Mouse (Mus musculus) T-helper 2 cell (primary cell): Measurements from ENCODE around the gene Pdp2.

Experiments
- in situ Hi-C: fragments of 300-600 bp; cut with MboI, MseI; formaldehyde crosslinking; loops from one replicate; pipeline ENCODE4 v1.15.1; 2025; ENCODE audit warnings: high pct_unique_total_duplicates

The Pdp2 gene

DNA sequence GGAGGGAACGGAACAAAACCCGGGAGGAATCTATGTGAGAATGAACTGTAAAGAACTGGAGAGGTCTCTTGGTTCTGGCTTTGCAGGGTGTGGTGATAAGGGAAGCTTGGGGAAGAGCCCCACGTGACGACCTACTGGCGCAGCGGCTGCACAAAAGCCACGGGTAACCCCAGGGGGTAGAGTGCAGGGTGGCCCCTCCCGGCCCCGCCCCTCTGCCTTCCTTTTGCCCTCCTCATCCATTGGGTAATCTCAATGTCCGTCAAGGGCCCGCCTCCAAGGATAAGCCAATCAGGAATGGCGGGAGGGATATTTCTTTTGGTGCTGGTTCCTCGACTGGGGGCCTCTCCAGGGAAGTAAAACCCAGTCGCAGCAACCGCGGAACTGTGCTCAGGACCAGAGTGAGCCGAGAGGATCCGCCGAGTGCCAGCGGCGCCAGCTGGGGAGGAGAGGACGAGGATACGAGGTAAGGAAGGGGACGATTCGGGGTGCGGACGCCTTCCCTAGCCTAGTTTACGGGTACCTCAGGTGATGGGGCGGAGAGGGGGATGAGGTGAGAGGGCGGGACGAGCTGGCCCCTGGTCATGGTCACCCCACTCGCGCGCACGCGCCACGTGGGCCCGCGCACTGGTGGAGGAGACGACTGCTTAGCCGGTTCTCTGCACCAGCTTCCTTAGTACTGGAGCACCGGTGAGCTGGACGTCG, at the start of gene Pdp2:
Pdp2 (plus strand) TSS at position 319 of the 702 bp plus-strand sequence.
- in situ Hi-C loops: loop anchor here (25.0 kb wide), 1 partner anchor 1221 kb away; no protein-coding TSS in a partner anchor

DNA sequence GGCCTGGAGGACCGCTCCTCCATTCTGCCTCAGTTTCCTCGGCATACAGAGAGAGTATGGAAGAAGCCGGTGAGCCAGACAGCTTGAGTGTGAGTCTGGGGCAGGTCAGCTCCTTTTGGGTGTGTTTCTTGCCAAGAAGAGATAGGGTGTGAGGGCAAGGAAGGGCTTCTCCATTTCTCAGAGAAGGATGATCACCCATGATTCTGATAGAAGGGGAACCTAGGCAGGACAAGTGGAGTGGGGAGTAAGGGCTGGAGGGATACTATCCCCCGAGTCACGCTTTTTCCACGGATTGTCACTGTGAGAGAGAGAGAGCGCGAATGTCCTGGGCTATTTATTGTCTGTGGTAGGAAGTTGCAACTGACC, 49.8 kb upstream of the Pdp2 start:
- in situ Hi-C loops: no loop called here

DNA sequence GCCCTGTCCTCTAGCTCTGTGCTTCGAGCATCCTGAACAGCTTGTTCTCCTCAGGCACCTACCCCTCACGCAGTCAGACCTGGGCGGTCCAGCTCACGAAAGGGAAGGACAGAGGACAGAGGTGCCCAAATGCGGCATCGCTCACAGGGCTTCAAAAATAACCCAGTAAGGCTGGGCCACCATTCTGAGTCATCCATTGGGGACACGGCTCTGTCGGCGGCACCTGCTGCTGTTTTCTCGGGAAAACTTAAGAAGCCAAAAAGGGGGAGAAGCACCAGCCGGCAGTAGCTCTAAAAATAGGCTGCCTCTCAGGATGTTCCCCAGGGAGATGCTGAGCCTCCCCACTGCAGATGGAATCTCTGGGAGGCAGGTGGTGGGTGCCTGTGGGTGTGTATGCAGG, 49.1 kb upstream of the Pdp2 start:
- in situ Hi-C loops: no loop called here

DNA sequence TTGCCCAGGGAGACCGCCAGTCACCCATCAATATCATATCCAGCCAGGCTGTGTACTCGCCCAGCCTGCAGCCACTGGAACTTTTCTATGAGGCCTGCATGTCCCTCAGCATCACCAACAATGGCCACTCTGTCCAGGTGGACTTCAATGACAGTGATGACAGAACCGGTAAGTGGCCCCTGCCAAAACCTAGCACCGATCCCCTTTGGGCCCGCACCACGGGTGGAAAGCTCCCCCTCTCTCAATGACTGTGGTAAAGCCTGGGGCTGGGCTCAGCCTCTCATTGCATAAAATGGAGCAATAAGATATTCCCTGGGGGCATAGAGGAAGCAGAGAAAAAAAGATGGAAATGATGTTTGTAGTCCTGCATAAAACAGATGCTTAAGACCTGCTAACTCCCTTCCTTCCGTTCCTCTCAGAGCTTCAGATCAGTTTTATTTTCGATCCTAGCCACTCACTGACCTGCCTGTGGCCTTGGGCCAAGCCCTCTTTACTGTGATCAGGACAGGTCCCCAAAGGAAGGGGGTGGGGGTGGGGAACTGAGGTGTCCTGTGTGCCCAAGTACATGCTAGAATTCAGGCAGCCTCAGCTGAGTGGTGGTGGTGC, 47.7 kb upstream of the Pdp2 start:
- in situ Hi-C loops: no loop called here

DNA sequence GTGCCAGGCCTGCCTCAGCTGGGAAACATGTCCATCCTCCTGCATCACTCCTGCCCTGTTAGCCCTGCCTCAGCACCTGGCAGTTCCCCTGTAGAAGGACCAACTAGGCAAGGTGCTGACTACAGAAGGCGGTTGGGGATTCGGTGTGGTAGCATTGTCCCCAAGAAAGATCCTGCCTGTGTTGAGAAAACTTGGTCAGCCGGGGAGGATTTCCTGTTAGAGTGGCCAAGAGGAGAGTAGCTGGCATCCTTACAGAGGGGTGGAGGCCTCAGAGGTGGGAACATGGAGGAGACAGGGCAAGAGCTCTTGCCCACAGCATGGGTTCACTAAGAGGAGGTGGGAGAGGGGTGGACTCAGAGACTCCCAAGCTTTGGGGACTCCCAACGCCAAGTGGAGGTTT, 36.1 kb upstream of the Pdp2 start:
- in situ Hi-C loops: no loop called here

DNA sequence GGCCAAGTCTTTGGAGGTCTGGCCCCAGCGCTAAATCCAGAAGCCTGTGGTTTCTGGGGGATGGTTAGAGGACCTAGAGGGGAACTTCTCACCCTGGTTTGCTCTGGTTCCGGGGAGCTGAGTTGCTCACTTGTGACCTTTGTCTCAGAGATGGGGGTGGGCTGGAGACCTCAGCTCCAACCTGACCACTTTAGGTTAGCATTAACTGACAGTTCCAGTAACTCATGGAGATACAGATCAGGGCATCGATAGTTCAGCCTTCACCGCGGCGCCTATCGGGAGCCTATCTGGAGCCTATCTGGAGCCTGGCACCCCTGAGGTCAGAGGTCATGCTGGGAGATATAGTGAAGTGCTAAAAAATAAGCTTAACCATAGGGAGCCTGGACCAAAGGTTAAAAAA, 34.0 kb upstream of the Pdp2 start:
- in situ Hi-C loops: no loop called here

DNA sequence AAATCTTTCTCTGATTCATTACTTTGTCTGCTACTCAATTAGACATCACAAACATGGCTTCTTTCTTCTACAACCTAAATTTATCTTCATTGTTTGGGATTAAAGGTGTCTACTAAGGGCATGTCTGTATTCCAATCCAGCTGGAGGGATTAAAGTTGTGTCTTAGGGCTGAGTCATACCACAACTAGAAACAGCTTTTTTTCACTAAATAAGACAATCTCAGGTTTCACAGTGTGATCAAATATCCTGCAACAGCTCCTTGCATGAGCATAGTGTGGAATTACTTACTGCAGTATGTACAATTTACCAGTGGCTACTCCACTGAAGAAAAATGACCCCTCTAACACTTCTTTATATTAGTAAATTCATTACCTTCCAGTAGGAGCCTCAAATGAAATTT, 30.5 kb upstream of the Pdp2 start:
- in situ Hi-C loops: loop anchor here (10.0 kb wide), 1 partner anchor 216 kb away; no protein-coding TSS in a partner anchor

DNA sequence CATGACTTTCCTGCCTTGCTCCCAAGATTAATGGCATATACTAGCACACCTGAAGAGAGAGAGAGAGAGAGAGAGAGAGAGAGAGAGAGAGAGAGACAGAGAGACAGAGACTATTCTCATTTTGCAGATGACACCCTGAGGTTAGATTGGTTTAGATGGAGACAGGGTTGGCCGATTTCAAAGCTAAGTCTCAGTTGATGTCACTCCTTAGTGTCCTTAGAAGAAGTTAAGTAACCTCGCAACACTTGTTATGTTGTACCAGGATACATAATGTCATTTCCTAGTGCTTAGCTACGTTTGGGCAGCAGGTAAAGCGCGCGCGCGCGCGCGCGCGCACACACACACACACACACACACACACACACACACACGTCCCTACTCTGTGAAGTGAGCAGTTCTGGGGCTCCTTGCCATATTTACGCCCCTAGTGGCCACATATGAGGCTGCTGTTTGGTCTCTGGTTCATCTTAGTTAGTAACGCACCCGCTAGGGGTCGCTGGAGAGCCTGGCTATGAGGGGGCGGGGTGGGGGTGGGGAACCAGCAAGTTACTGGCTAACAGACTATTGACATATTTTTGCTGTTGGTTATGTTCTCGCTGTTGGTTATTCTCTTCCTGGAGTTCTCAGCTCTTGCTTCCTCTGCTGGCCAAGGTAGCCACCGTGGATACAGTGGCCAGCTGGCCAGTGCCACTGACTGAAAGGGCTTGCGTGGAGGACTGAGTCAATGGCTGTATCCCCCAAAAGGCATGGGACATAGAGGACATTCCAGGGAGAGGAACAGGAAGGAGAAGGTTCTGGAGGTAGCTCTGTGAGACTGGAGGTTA, 26.4 kb upstream of the Pdp2 start:
- in situ Hi-C loops: loop anchor here (10.0 kb wide), 1 partner anchor 220 kb away; no protein-coding TSS in a partner anchor

DNA sequence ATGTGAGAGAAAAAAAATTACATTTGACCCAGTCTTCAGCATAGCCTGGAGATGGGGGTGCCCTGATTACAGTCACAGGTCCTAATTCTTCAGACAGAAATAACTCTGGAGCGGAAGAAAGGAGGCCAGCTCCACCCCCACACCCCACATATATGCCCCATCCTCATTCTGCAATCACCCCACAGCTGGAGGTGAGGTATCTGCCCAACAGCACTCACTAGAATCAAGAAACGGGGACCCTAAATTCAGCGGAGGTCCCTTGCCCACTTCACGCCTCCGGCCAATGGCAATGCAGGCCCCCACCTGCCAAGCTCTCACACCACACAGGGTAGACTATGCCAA, 25.8 kb upstream of the Pdp2 start:
- in situ Hi-C loops: loop anchor here (10.0 kb wide), 1 partner anchor 221 kb away; no protein-coding TSS in a partner anchor

DNA sequence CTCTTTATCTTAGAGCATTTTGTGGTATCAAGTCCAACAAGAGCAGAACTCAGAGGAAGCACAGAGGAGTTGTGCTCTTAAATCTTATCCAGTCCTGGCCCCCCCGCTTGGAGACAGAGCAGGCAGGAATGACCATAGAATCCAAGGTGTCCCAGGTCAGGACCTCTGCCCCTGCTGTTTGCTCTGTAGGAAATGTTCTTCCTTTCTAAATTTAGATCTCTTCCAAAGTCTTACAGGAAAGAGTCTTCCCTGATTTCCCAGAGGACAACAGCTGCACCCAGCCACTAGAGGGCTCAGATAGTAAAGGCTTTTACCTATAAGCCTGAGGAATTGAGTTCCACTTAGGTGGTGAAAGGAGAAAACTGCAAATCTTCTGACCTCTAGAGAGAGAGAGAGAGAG, 21.7 kb upstream of the Pdp2 start:
- in situ Hi-C loops: loop anchor here (10.0 kb wide), 1 partner anchor 225 kb away; no protein-coding TSS in a partner anchor

DNA sequence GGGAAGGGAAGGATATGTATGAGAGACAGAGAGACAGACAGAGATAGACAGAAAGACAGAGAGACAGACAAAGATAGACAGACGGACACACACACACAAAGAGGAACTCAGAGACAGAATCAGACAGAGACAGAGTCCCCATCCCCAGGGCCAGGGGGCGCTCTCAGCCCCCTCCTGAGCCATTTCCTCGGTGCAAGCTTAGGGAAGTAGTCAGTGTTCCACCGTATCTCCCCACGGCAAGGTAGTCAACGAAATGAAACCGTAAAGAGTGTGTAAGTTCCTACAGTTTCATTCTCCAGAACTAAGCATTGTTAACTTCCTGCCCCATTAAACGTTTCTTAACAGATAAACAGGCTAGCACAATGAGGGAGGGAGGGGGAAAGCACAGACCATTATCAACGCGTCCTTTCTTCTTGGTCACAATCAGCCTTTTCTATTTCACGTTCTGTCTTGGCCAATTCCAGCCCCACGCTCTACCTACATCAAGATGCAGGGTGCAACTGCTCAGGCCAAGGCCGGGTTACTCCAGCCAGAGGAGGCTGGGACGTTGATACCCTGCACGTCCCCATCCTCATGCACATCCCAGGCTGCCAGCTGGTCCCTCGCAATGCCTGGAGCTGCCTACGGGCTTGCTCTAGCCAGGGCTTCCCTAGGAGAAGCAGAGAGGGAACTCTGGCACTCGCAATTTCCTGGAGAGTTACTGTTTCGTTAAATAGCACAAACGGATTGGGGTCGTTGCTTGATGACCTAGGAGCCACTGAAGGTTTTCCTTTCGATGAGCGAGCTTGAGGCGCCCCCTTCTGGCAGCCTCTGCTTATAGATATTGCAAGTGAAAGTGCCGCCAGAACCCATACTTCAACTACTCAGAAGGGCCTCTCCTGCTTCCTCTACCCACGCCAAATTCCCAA, 20.6 kb upstream of the Pdp2 start:
- in situ Hi-C loops: no loop called here

DNA sequence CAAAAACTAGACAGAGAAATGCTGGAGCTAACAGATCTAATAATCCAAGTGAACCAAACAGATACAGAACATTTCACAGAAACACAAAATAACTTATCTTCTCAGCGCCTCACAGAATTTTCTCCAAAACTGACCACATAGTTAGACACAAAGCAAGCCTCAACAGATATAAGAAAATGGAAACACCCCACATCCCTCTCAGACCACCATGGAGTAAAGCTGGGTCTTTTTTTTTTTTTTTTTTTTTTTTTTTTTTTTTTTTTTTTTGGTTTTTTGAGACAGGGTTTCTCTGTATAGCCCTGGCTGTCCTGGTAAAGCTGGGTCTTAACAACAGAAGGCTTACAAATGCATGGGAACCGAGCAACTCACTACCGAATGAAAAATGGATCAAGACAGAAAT, 14.4 kb upstream of the Pdp2 start:
- in situ Hi-C loops: loop anchor here (25.0 kb wide), 1 partner anchor 1235 kb away; no protein-coding TSS in a partner anchor

DNA sequence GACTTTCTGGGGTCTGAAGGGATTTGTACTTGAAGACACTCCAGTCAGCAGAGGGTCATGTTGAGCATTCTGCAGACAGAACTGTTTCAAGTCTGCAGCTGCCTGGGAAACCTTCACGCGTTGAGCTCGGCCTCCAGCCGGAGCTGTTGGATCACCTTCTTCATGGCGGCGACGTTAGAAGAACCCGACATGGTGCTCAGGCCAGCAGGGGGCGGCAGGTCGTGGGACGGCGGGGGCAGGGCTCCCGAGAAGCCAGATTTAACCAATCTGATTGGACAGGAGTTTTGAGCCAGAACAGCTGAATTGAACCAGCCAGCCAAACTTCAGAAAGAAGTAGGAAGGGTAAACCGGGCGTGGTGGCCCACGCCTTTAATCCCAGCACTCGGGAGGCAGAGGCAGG, 13.6 kb upstream of the Pdp2 start:
- in situ Hi-C loops: loop anchor here (25.0 kb wide), 1 partner anchor 1235 kb away; no protein-coding TSS in a partner anchor

DNA sequence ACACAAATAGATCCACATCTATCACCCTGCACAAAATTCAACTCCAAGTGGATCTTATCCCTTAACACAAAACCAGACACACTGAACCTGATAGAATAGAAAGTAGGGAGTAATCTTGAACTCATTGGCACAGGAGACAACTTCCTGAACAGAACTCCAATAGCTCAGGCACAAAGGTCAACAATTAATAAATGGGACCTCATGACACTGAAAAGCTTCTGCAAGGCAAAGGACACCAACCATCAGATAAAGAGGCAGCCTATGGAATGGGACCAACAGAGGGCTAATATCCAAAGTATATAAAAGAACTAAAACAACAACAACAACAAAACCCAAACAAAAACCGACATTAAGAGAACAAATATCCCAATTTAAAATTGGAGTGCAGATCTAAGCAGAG, 6.7 kb upstream of the Pdp2 start:
- in situ Hi-C loops: loop anchor here (5.0 to 25.0 kb wide), 2 partner anchors 337 to 1228 kb away; partner anchors contain the start of gene Tk2

DNA sequence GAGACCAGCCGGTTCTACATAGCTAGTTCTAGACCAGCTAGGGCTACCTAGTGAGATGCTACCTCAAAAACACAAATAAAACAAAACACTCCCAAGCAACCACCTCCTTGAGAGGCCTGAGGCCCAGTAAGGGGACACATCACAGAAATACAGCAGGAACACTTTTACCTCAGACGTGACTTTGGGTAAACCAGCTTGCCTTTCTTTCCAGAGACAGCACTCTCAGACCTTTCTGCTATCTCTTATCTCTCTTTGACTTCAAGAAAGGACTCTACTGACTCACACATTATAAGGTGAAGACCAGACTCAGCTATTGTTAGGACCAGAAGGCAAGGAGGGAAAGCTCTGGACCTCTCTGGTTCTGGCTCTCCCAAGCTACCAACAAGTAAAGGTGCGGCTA, 967 bp upstream of the Pdp2 start:
- in situ Hi-C loops: loop anchor here (25.0 kb wide), 1 partner anchor 1222 kb away; no protein-coding TSS in a partner anchor

DNA sequence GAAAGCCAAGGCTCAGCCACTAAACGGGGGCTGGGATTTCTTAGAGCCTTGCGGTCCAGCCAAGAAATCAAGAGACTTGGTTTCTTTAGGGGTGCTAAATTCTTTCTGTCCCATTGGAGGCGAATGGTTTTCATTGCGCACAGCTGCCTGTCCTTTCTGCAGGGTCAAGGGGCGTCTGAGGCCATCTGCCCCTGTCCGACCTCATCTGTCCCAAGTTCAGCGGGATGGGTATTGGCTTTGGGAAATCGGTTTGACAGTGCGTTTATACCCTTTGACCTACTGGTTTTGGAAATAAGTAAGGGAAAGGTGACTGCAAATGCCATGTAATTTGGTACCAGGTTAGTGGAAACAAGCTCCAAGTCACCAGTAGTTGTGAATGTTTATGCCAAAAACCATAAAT, 605 bp downstream of the Pdp2 start:
- in situ Hi-C loops: loop anchor here (25.0 kb wide), 1 partner anchor 1220 kb away; no protein-coding TSS in a partner anchor

DNA sequence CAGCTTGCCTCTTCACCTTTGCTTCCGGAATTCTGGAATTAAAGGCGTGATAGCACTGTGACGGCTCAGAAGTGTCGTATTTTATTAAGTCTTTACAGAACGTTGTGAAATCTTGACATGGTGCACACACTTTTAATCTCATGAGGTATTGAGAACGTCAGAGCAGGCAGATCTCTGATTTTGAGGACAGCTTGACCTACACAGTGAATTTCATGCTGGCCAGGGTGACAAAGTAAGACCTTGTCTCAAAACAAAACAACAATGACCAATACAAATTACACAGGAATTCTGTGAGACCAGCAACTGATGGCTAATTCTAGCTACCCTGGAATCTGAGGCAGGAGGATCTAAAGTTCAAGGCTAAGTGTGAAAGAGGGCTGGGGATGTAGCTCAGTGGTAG, 1.3 kb downstream of the Pdp2 start:
- in situ Hi-C loops: loop anchor here (25.0 kb wide), 1 partner anchor 1220 kb away; no protein-coding TSS in a partner anchor

DNA sequence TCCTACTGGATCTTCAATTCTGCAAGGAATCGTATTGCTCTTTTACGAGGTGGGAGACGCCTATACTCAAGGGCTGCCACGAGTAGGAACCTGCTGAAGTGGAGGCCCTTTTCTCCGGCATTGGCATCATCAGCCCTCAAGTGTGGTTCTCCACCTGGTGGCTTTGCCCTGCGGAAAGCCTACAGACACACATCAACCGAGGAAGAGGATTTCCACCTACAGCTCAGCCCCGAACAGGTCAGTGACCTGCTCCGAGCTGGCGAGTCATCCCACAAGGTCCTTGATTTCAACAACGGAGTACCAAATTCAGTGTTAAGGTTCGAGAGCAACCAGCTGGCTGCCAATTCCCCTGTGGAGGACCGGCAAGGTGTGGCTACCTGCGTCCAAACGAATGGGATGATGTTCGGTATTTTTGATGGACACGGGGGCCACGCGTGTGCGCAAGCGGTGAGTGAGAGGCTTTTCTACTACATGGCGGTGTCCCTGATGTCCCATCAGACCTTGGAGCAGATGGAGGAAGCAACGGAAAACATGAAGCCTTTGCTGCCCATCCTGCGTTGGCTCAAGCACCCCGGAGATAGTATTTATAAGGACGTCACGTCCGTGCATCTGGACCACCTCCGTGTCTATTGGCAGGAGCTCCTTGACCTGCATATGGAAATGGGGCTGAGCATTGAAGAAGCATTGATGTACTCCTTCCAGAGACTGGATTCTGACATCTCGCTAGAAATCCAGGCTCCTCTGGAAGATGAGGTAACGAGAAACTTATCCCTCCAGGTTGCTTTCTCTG, 2.5 kb downstream of the Pdp2 start:
- in situ Hi-C loops: loop anchor here (25.0 kb wide), 1 partner anchor 1219 kb away; no protein-coding TSS in a partner anchor

DNA sequence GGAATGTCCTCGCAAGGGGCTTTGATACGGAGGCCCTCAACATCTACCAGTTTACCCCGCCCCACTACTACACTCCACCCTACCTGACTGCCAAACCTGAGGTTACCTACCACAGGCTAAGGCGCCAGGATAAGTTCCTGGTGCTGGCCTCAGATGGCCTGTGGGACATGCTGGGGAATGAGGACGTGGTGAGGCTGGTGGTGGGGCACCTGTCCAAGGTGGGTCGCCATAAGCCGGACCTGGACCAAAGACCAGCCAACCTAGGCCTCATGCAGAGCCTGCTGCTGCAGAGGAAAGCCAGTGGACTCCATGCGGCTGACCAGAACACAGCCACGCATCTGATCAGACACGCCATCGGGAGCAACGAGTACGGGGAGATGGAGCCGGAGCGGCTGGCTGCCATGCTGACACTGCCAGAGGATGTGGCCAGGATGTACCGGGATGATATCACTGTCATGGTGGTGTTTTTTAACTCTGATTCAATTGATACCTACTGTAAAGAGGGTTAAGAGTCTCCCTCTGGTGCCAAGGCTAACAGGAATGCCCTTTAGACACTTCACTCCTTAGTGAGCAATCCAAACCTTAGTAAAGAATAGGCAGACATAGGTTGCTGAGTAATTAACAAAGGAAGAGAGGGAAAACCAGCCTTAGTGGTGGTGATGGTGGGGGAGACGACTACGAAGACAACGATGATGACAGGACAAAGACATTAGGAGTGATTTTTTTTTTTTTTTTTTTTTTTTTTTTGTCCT, 3.5 kb downstream of the Pdp2 start:
- in situ Hi-C loops: loop anchor here (25.0 kb wide), 1 partner anchor 1218 kb away; no protein-coding TSS in a partner anchor
